Mouse (Mus musculus) left cerebral cortex, postnatal 4 days (tissue): ENCODE measurements around the gene Rpl10-ps3. TPM values are rescaled to one million over a fixed set of nuclear protein-coding genes. Genes with fewer than 3 reads are reported as not detected.
A peak's percentile ranks its signal among the peaks of the same experiment; 100 is the strongest.

Source experiments
- DNase-seq: peaks from one replicate; pipeline ENCODE4 v3.0.0-alpha.2; 2022
- intact Hi-C: fragments of 180-260 bp; cut with DNase I; formaldehyde crosslinking; loops from one replicate; pipeline ENCODE4 v1.15.1; 2025
- total RNA-seq, 2 experiments: library from RNA; stranded (reverse); gene quantifications; 2 replicates each; pipeline ENCODE4 v1.2.3; 2021

Rpl10-ps3 gene
- 100 to 1,000 TPM; 561 to 611 TPM for total RNA-seq

GRCm38 (mm10) chr9:50344868-50345267, at the start of gene Rpl10-ps3:
Gene Rpl10-ps3 (minus strand): TSS chr9:50344968.
- intact Hi-C loops: no loop called here
- no peak for DNase-seq

GRCm38 (mm10) chr9:50375598-50375997, 30.8 kb upstream of the Rpl10-ps3 start:
- DNase-seq: no peak
- intact Hi-C loops: no loop called here

- intact Hi-C loops: no loop called here
Observed at GRCm38 (mm10) chr9:50374666-50375065, 29.9 kb upstream of the Rpl10-ps3 start.

GRCm38 (mm10) chr9:50368551-50369297, 24.0 kb upstream of the Rpl10-ps3 start:
- no peak for DNase-seq
- intact Hi-C loops: no loop called here

More at GRCm38 (mm10) chr9:50374666-50375065, 29.9 kb upstream of the Rpl10-ps3 start:
- no peak for DNase-seq

GRCm38 (mm10) chr9:50365059-50365780, 20.5 kb upstream of the Rpl10-ps3 start:
- no peak for DNase-seq
- intact Hi-C loops: no loop called here

GRCm38 (mm10) chr9:50363962-50364361, 19.2 kb upstream of the Rpl10-ps3 start:
- intact Hi-C loops: no loop called here
- DNase-seq: no peak

GRCm38 (mm10) chr9:50363259-50363658, 18.5 kb upstream of the Rpl10-ps3 start:
- intact Hi-C loops: no loop called here
- DNase-seq: no peak

GRCm38 (mm10) chr9:50362556-50362955, 17.8 kb upstream of the Rpl10-ps3 start:
- DNase-seq: no peak
- intact Hi-C loops: no loop called here

- intact Hi-C loops: no loop called here
- DNase-seq: no peak
Observed at GRCm38 (mm10) chr9:50360370-50360769, 15.6 kb upstream of the Rpl10-ps3 start.

- no peak for DNase-seq
- intact Hi-C loops: no loop called here
Observed at GRCm38 (mm10) chr9:50357331-50357730, 12.6 kb upstream of the Rpl10-ps3 start.

- intact Hi-C loops: no loop called here
- DNase-seq: no peak
Observed at GRCm38 (mm10) chr9:50351746-50352145, 7.0 kb upstream of the Rpl10-ps3 start.

GRCm38 (mm10) chr9:50350571-50350970, 5.8 kb upstream of the Rpl10-ps3 start:
- intact Hi-C loops: no loop called here
- no peak for DNase-seq

- DNase-seq: no peak
- intact Hi-C loops: no loop called here
Observed at GRCm38 (mm10) chr9:50349156-50349555, 4.4 kb upstream of the Rpl10-ps3 start.

GRCm38 (mm10) chr9:50348256-50348655, 3.5 kb upstream of the Rpl10-ps3 start:
- intact Hi-C loops: no loop called here
- DNase-seq: peak; percentile 68

GRCm38 (mm10) chr9:50335539-50336325, 9.0 kb downstream of the Rpl10-ps3 start:
- DNase-seq: no peak
- intact Hi-C loops: no loop called here

- intact Hi-C loops: no loop called here
Observed at GRCm38 (mm10) chr9:50333413-50333812, 11.4 kb downstream of the Rpl10-ps3 start.

GRCm38 (mm10) chr9:50324355-50325225, 20.2 kb downstream of the Rpl10-ps3 start:
- no peak for DNase-seq
- intact Hi-C loops: loop anchor here (10.0 kb wide), 1 partner anchor 800 kb away; no protein-coding TSS in a partner anchor

More at GRCm38 (mm10) chr9:50333413-50333812, 11.4 kb downstream of the Rpl10-ps3 start:
- DNase-seq: peak; percentile 47

- no peak for DNase-seq
- intact Hi-C loops: loop anchor here (10.0 kb wide), 1 partner anchor 796 kb away; no protein-coding TSS in a partner anchor
Observed at GRCm38 (mm10) chr9:50320729-50321128, 24.0 kb downstream of the Rpl10-ps3 start.

- intact Hi-C loops: no loop called here
- peak; percentile 22 for DNase-seq
Observed at GRCm38 (mm10) chr9:50319506-50319905, 25.3 kb downstream of the Rpl10-ps3 start.

- DNase-seq: no peak
- intact Hi-C loops: no loop called here
Observed at GRCm38 (mm10) chr9:50317299-50317698, 27.5 kb downstream of the Rpl10-ps3 start.
